Mouse (Mus musculus): Measurements from ENCODE around the gene Hoxb4. TPM values are rescaled to one million over a fixed set of nuclear protein-coding genes. Genes with fewer than 3 reads are reported as not detected.

Gene Hoxb4
- total and polyA plus RNA-seq, 2 experiments from 2014 or later = 0.66 TPM; not detected in 1

DNA sequence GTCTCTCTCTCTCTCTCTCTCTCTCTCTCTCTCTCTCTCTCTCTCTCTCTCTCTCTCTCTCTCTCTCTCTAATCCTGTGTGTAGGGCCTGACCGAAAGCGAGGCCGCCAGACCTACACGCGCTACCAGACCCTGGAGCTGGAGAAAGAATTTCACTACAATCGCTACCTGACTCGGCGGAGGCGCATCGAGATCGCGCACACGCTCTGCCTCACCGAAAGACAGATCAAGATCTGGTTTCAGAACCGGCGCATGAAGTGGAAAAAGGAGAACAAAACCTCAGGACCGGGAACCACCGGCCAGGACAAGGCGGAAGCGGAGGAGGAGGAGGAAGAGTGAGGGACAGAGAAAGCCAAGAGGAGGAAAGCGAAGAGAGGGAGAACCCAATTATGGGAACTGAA is 28.8 kb upstream of the Hoxb4 start:
- no peak overlapping the region for H3K4me3 ChIP-seq (ENCODE audit: low read depth, low read length)
- H3K36me3 ChIP-seq (ENCODE audit: insufficient read depth, low read length) = no peaks in the 10 kb centered on the region
- no peaks in the 10 kb centered on the region for H3K9me3 ChIP-seq (ENCODE audit: low read length)
- no peak overlapping the region for H3K4me2 ChIP-seq (ENCODE audit: low read depth, low read length, poor library complexity, severe bottlenecking)
- no peak for TF ChIP-seq CTCF (IDR thresholded peaks at IDR 0.05)
- peaks cover 81% of the 10 kb centered on the region for H3K27me3 ChIP-seq (ENCODE audit: insufficient read depth, low read length)
- DNase-seq (ENCODE audit: low spot score) (no peak), ATAC-seq (ENCODE audit: low FRiP score) (no peak)
- no peaks in the 10 kb centered on the region for H3K4me1 ChIP-seq (ENCODE audit: insufficient read depth, low read length)
- no peak overlapping the region for H3K9ac ChIP-seq (replicated peaks; ENCODE audit: low read length, poor library complexity, severe bottlenecking)
- H3K27ac ChIP-seq (ENCODE audit: low read depth, low read length) = no peak overlapping the region
- WGBS = 5% methylated on average over 21 of the region's 21 CpGs

GRCm38 (mm10) chr11:96289837-96290236 is 28.2 kb upstream of the Hoxb4 start:
- TF ChIP-seq CTCF (IDR thresholded peaks at IDR 0.05) = no peak
- no peak overlapping the region for H3K9ac ChIP-seq (replicated peaks; ENCODE audit: low read length, poor library complexity, severe bottlenecking)
- WGBS = 7% methylated on average over 6 of the region's 6 CpGs
- DNase-seq (ENCODE audit: low spot score) (no peak), ATAC-seq (ENCODE audit: low FRiP score) (no peak)
- no peak overlapping the region for H3K27ac ChIP-seq (ENCODE audit: low read depth, low read length)
- no peaks in the 10 kb centered on the region for H3K9me3 ChIP-seq (ENCODE audit: low read length)
- no peaks in the 10 kb centered on the region for H3K4me1 ChIP-seq (ENCODE audit: insufficient read depth, low read length)
- peaks cover 81% of the 10 kb centered on the region for H3K27me3 ChIP-seq (ENCODE audit: insufficient read depth, low read length)
- H3K4me2 ChIP-seq (ENCODE audit: low read depth, low read length, poor library complexity, severe bottlenecking) = no peak overlapping the region
- H3K4me3 ChIP-seq (ENCODE audit: low read depth, low read length) = no peak overlapping the region
- H3K36me3 ChIP-seq (ENCODE audit: insufficient read depth, low read length) = no peaks in the 10 kb centered on the region

GRCm38 (mm10) chr11:96290705-96291355 is 27.2 kb upstream of the Hoxb4 start:
- ATAC-seq (ENCODE audit: low FRiP score) = no peak
- no peaks in the 10 kb centered on the region for H3K4me1 ChIP-seq (ENCODE audit: insufficient read depth, low read length)
- peaks cover 85% of the 10 kb centered on the region for H3K27me3 ChIP-seq (ENCODE audit: insufficient read depth, low read length)
- H3K4me3 ChIP-seq (ENCODE audit: low read depth, low read length) = no peak overlapping the region
- no peak overlapping the region for H3K9ac ChIP-seq (replicated peaks; ENCODE audit: low read length, poor library complexity, severe bottlenecking)
- no peak overlapping the region for H3K4me2 ChIP-seq (ENCODE audit: low read depth, low read length, poor library complexity, severe bottlenecking)
- WGBS = 4% methylated on average over 17 of the region's 17 CpGs
- no peaks in the 10 kb centered on the region for H3K9me3 ChIP-seq (ENCODE audit: low read length)
- TF ChIP-seq CTCF (IDR thresholded peaks at IDR 0.05) = no peak
- H3K27ac ChIP-seq (ENCODE audit: low read depth, low read length) = no peak overlapping the region
- no peaks in the 10 kb centered on the region for H3K36me3 ChIP-seq (ENCODE audit: insufficient read depth, low read length)
- DNase-seq (ENCODE audit: low spot score) = no peak

- TF ChIP-seq CTCF (IDR thresholded peaks at IDR 0.05) = no peak
Observed at GRCm38 (mm10) chr11:96291681-96292564, 26.1 kb upstream of the Hoxb4 start, which contains the start of gene Hoxb6. Gene Hoxb6, plus strand, starts transcription at chr11:96292476.

DNA sequence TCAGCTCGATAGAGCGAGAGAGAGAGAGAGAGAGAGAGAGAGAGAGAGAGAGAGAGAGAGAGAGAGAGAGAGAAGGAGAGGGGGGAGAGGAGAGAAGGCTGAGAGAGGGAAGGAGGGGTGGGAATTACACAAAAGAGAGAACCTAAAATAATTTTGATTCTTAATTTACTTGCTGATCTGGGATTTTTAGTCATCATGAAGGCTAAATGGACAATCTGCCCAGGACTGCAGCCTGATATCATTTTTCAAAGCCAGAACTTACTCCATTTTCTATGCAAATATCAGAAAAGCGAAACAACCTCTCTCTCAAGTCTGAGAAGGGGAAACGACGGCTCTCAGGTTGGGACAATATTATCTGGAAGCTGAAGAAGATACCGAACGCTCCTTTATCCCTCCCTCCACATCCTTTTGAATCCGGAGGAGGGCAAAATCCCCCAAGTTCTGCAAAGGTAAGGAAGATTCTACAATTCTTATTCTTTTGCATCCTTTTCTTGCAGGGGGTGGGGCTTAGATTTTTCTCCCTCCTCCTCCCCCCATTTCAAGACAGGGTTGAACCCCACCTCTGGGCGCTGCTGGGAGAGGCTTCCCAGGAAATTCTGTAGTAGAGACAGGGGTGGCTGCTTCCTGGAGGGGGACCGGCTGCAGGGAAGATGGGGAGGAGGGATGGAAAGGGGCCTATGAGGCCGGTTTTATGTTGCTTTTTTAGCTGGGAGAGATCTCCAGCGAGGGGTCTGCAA is 25.3 kb upstream of the Hoxb4 start:
- H3K27me3 ChIP-seq (ENCODE audit: insufficient read depth, low read length) = peaks cover 89% of the 10 kb centered on the region
- no peaks in the 10 kb centered on the region for H3K4me1 ChIP-seq (ENCODE audit: insufficient read depth, low read length)
- DNase-seq (ENCODE audit: low spot score) (no peak), ATAC-seq (ENCODE audit: low FRiP score) (no peak)
- H3K9me3 ChIP-seq (ENCODE audit: low read length) = no peaks in the 10 kb centered on the region
- under 1% methylated on average over 12 of the region's 12 CpGs for WGBS
- no peak overlapping the region for H3K27ac ChIP-seq (ENCODE audit: low read depth, low read length)
- H3K9ac ChIP-seq (replicated peaks; ENCODE audit: low read length, poor library complexity, severe bottlenecking) = no peak overlapping the region
- no peak overlapping the region for H3K4me3 ChIP-seq (ENCODE audit: low read depth, low read length)
- H3K36me3 ChIP-seq (ENCODE audit: insufficient read depth, low read length) = no peaks in the 10 kb centered on the region
- H3K4me2 ChIP-seq (ENCODE audit: low read depth, low read length, poor library complexity, severe bottlenecking) = no peak overlapping the region
- no peak for TF ChIP-seq CTCF (IDR thresholded peaks at IDR 0.05)

More at GRCm38 (mm10) chr11:96291681-96292564, 26.1 kb upstream of the Hoxb4 start, which contains the start of gene Hoxb6:
- Histone ChIP-seq H3K4me2 (ENCODE audit: low read depth, low read length, poor library complexity, severe bottlenecking) (no peak within 1 kb of the TSS), H3K4me3 (ENCODE audit: low read depth, low read length) (no peak within 1 kb of the TSS), H3K27ac (ENCODE audit: low read depth, low read length) (no peak within 1 kb of the TSS), H3K4me1 (ENCODE audit: insufficient read depth, low read length) (no peaks in the 10 kb centered on the region), H3K9me3 (ENCODE audit: low read length) (no peaks in the 10 kb centered on the region), H3K9ac (replicated peaks; ENCODE audit: low read length, poor library complexity, severe bottlenecking) (no peak within 1 kb of the TSS), H3K27me3 (ENCODE audit: insufficient read depth, low read length) (peaks cover 89% of the 10 kb centered on the region), H3K36me3 (ENCODE audit: insufficient read depth, low read length) (no peaks in the 10 kb centered on the region)
- WGBS = under 1% methylated on average over 22 of the region's 22 CpGs
- ATAC-seq (ENCODE audit: low FRiP score) (no peak), DNase-seq (ENCODE audit: low spot score) (no peak)
